Mouse (Mus musculus) MEL (cell line): ENCODE measurements around the gene Ryr3. TPM values are rescaled to one million over a fixed set of nuclear protein-coding genes. Genes with fewer than 3 reads are reported as not detected.

Source experiments
- DNase-seq: peaks from one replicate; pipeline ENCODE4 v3.0.0; 2011; ENCODE audit warnings: low read depth, low spot score
- H3K27ac ChIP-seq: 2 replicates; pipeline ENCODE4 v1.5.1; 2012; ENCODE audit warnings: low read depth, mild to moderate bottlenecking, control low read depth, low read length, moderate library complexity; ENCODE audit not compliant: control insufficient read depth
- H3K27me3 ChIP-seq, 2 experiments: fragments of 150-350 bp in 1 of 2; sonication (generic) in 1 of 2; 2 replicates each; pipeline ENCODE4 v1.6.1; 2012; ENCODE audit warnings: low read length in 2 of 2, mild to moderate bottlenecking in 2 of 2, improper control_type of control experiment in 1 of 2, moderate library complexity in 1 of 2; ENCODE audit not compliant: insufficient read depth in 2 of 2, control insufficient read depth in 1 of 2
- H3K36me3 ChIP-seq, 2 experiments: 2 replicates each; pipeline ENCODE4 v1.6.1; 2012 to 2014; ENCODE audit warnings: low read length in 2 of 2, improper control_type of control experiment in 1 of 2, inconsistent platforms in 1 of 2, mild to moderate bottlenecking in 1 of 2; ENCODE audit not compliant: insufficient read depth in 2 of 2, control insufficient read depth in 1 of 2
- H3K4me1 ChIP-seq, 2 experiments: fragments of 150-350 bp in 1 of 2; sonication (generic) in 1 of 2; 2 replicates each; pipeline ENCODE4 v1.6.1; 2012; ENCODE audit warnings: low read length in 2 of 2, improper control_type of control experiment in 1 of 2, mild to moderate bottlenecking in 1 of 2; ENCODE audit not compliant: insufficient read depth in 2 of 2, control insufficient read depth in 1 of 2
- H3K4me3 ChIP-seq, 2 experiments: fragments of 150-350 bp in 1 of 2; sonication (generic) in 1 of 2; 2 replicates each; pipeline ENCODE4 v1.5.1; 2012; ENCODE audit warnings: low read depth in 2 of 2, low read length in 2 of 2, mild to moderate bottlenecking in 2 of 2, moderate library complexity in 2 of 2, control low read depth in 1 of 2, improper control_type of control experiment in 1 of 2; ENCODE audit not compliant: control insufficient read depth in 1 of 2, insufficient read depth in 1 of 2
- H3K79me2 ChIP-seq: 2 replicates; pipeline ENCODE4 v1.6.1; 2012; ENCODE audit warnings: mild to moderate bottlenecking, low read length, moderate library complexity; ENCODE audit not compliant: control insufficient read depth, poor library complexity, insufficient read depth
- H3K9ac ChIP-seq: 2 replicates; pipeline ENCODE4 v1.6.1; 2012; ENCODE audit warnings: low read depth, mild to moderate bottlenecking, control low read depth, low read length, moderate library complexity; ENCODE audit not compliant: control insufficient read depth, poor library complexity, severe bottlenecking
- H3K9me3 ChIP-seq: fragments of 150-350 bp; sonication (generic); replicated peaks from 2 replicates; pipeline ENCODE4 v1.6.1; 2012; ENCODE audit warnings: mild to moderate bottlenecking, low read length, improper control_type of control experiment, moderate library complexity; ENCODE audit not compliant: insufficient read depth
- BHLHE40 ChIP-seq: IDR thresholded peaks from 2 replicates; pipeline ENCODE4 v1.6.1; 2012; ENCODE audit warnings: low read depth, mild to moderate bottlenecking, inconsistent platforms, low read length, improper control_type of control experiment, borderline replicate concordance
- ELF1 ChIP-seq: IDR thresholded peaks from 2 replicates; pipeline ENCODE4 v1.6.1; 2014; ENCODE audit warnings: low read depth, mild to moderate bottlenecking, inconsistent platforms, low read length, improper control_type of control experiment, moderate library complexity
- KAT2A ChIP-seq: conservative IDR thresholded peaks from 2 replicates; pipeline ENCODE4 v1.6.1; 2012; ENCODE audit warnings: low read depth, low read length, improper control_type of control experiment, inconsistent platforms
- MAX ChIP-seq: IDR thresholded peaks from 2 replicates; pipeline ENCODE4 v1.6.1; 2011; ENCODE audit warnings: low read length, improper control_type of control experiment
- MAZ ChIP-seq: IDR thresholded peaks from 2 replicates; pipeline ENCODE4 v1.6.1; 2012; ENCODE audit warnings: low read depth, mild to moderate bottlenecking, inconsistent platforms, low read length, improper control_type of control experiment
- MEF2A ChIP-seq: IDR thresholded peaks from 2 replicates; pipeline ENCODE4 v1.6.1; 2014; ENCODE audit warnings: low read depth, mild to moderate bottlenecking, inconsistent platforms, low read length, improper control_type of control experiment; ENCODE audit not compliant: poor library complexity, insufficient replicate concordance, severe bottlenecking; ENCODE audit errors: extremely low read depth
- NELFE ChIP-seq: IDR thresholded peaks from 2 replicates; pipeline ENCODE4 v1.6.1; 2011; ENCODE audit warnings: low read depth, low read length, improper control_type of control experiment
- SIN3A ChIP-seq: IDR thresholded peaks from 2 replicates; pipeline ENCODE4 v1.6.1; 2012; ENCODE audit warnings: low read length, improper control_type of control experiment, inconsistent platforms
- SMC3 ChIP-seq: IDR thresholded peaks from 2 replicates; pipeline ENCODE4 v1.6.1; 2011; ENCODE audit warnings: low read depth, low read length, improper control_type of control experiment
- polyA plus RNA-seq, 2 experiments: library from polyadenylated mRNA; stranded (reverse) in 1 of 2; unstranded in 1 of 2; fragments of >175 nt in 1 of 2; fragments of >200 nt in 1 of 2; gene quantifications; 2 replicates each; pipeline versions ENCODE4 v1.2.1 to v1.2.4; 2012; ENCODE audit warnings: low replicate concordance in 2 of 2, low read depth in 1 of 2; ENCODE audit not compliant: insufficient read length in 2 of 2, insufficient read depth in 1 of 2, missing spikeins in 1 of 2
- total RNA-seq: library from RNA; depleted of rRNA; stranded (reverse); fragments of 300-350 nt; gene quantifications from 2 replicates; pipeline ENCODE4 v1.2.3, GENCODE M21; 2012

Gene Ryr3
- total and polyA plus RNA-seq, 3 experiments: 0.04 TPM; not detected in 2

- H3K27me3 ChIP-seq: no peaks in the 10 kb centered on the region
- no peak overlapping the region for H3K4me3 ChIP-seq
- DNase-seq: no peak
- H3K9ac ChIP-seq: no peak overlapping the region
- TF ChIP-seq KAT2A: no peak
- TF ChIP-seq BHLHE40: no peak
- H3K36me3 ChIP-seq: no peaks in the 10 kb centered on the region
- H3K79me2 ChIP-seq: no peaks in the 10 kb centered on the region
- H3K9me3 ChIP-seq: no peaks in the 10 kb centered on the region
- H3K27ac ChIP-seq: no peak overlapping the region
- no peaks in the 10 kb centered on the region for H3K4me1 ChIP-seq
Measured at GRCm38 (mm10) chr2:112998498-112998897, 218.4 kb downstream of the Ryr3 start.

- TF ChIP-seq SIN3A (no peak), ELF1 (no peak), MAZ (no peak), MEF2A (no peak), SMC3 (no peak)
- no peak overlapping the region for H3K27ac ChIP-seq
- H3K36me3 ChIP-seq: no peaks in the 10 kb centered on the region
Measured at GRCm38 (mm10) chr2:112982908-112983510, 233.9 kb downstream of the Ryr3 start.

DNA sequence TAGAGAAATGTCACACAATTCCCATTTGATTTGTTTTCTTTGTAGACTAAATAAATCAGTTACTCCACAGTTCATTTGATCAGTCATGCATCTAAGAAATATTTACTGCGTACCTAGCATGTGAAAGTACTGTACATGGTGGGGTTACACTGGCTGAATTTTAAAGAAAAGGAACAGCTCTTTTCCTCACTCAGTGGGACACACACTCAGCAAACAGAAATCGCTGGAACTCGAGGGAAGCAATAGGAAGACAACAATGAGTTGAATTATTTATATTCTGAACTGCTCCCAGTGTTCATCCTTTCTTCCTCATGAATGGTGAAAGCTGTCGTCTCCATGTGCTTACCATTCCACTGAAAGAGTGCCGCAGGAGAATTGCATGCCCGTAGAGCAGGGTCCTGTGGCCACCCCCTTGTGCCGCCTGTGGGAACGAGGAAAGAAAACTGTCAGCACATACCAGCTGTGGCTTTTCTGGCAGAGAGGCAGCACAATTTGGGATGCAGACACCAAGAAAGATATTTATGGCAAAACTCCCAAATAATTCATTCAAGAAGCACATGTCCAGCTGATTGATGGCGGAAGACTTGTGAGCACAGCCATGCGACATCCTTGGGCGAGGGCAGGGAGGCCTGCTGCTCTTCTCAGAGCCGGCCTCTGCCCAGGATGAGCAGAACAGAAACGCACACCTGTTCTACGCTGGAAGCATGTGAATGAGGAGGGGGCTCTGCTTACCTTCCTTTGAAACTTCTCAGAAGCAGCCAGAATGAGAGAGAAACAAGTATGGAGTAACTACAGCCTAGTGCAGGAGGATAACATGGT lies 249.9 kb downstream of the Ryr3 start:
- no peak for DNase-seq
- Histone ChIP-seq H3K36me3 (no peaks in the 10 kb centered on the region), H3K27me3 (no peaks in the 10 kb centered on the region), H3K4me3 (no peak overlapping the region)
- no peak for TF ChIP-seq NELFE
- no peak for TF ChIP-seq MAX
- TF ChIP-seq, all 39 proteins: peak for 0
- Histone ChIP-seq H3K9ac (no peak overlapping the region), H3K4me1 (no peaks in the 10 kb centered on the region), H3K79me2 (no peaks in the 10 kb centered on the region), H3K9me3 (no peaks in the 10 kb centered on the region), H3K27ac (no peak overlapping the region)

More at GRCm38 (mm10) chr2:112982908-112983510, 233.9 kb downstream of the Ryr3 start:
- Histone ChIP-seq H3K79me2 (no peaks in the 10 kb centered on the region), H3K4me3 (no peak overlapping the region), H3K9ac (no peak overlapping the region), H3K4me1 (no peaks in the 10 kb centered on the region), H3K27me3 (no peaks in the 10 kb centered on the region), H3K9me3 (no peaks in the 10 kb centered on the region)
- no peak for DNase-seq
